Mouse (Mus musculus): ENCODE results near the gene Kmt5c.

The Kmt5c gene

DNA sequence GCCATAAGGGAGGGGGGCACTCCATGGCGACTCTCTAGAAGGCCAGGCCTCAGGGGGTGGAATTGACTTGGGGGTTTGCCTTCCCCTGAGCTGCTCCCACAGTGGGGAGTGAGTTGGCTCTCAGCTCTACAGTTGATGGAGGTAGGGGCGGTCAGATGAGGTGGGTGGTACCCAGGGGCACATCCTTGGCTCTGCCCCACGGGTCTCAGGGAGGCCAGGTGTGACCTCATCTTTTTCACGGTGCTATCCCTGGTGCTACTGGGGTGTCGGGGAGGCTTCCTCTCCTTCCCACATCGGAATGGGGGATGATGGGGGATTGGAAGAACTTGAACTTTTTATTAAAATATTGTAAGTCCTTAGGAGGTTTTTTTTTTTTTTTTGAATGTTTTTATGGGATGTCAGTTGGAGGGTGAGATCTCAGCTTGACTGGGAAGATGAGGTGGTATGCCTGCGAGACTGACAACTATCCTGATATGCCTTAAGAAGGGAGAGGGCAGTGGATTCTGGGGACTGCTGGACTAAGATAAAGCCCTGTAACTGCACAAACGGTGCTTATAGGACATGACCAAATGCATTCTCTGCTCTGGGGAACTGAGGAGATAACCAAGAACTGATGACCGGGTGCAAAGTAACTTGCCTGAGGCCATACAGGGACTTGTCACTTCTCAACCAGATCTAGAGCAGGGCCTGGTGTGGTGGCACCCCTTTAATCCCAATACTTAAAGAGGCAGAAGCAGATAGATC is 7.4 kb downstream of the Kmt5c start:
- DNase-seq = no peak

DNA sequence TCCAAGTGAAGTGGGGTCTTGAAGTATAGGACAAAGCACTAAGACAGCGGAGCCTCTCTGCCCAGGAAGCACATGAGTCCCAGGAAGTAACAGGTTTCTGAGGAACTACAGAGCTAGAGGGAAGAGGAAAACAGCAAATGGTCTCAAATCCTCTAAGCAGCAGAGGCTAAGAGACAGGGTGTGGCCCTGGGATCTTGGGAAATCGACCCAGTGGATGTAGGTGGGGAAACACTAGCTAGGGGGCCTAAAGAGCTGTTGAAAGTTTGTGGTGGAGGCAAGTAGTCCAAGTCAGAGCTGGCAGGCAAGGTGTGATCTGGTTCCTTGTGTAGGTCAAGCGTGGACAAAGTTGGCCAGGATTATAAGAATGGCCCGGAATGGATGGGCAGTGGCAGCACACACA is 8.4 kb downstream of the Kmt5c start:
- DNase-seq = no peak

- no peak for DNase-seq
Observed at GRCm38 (mm10) chr7:4749169-4749568, 9.3 kb downstream of the Kmt5c start.

DNA sequence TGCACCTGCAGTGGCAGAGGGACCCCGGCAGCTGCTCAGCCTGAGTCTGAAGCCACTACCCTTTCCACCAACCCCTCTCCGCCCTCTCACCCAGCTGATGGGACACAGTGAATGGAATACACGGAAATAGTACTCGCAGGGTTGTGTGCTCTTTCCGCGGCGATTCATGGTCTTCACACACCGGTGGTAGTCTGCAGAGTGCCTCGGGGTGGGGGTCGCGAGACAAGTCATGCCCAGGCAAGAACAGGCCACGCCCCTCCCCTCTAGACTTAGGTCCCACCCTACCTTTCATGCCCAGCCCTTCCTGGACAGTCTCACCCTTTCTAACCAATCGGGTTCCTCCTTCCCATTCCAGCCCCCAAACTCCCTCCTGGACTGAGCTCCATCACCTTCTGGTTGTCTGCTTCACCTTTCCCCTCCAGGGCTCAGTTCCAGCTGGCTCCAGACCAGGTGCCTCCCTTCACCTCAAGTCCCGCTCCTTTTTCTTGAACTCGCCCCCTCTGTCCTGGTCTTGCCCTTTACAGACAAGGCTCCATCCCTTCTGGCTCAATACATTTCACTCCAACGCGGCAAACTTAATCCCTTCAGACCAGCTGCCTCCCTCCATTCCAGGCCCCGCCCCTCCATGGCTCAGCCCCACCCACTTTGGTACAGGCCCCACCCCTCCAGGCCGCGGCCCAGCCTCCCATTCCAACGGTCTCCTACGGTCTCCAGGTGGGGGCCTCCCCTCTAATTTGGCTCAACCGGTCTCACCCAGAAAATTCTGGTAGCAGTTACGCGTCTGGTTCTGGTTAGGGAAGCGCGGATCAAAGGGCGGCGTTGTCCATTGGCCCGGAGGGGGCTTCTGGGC is 12.3 kb downstream of the Kmt5c start:
- peak; percentile 68 for DNase-seq

DNA sequence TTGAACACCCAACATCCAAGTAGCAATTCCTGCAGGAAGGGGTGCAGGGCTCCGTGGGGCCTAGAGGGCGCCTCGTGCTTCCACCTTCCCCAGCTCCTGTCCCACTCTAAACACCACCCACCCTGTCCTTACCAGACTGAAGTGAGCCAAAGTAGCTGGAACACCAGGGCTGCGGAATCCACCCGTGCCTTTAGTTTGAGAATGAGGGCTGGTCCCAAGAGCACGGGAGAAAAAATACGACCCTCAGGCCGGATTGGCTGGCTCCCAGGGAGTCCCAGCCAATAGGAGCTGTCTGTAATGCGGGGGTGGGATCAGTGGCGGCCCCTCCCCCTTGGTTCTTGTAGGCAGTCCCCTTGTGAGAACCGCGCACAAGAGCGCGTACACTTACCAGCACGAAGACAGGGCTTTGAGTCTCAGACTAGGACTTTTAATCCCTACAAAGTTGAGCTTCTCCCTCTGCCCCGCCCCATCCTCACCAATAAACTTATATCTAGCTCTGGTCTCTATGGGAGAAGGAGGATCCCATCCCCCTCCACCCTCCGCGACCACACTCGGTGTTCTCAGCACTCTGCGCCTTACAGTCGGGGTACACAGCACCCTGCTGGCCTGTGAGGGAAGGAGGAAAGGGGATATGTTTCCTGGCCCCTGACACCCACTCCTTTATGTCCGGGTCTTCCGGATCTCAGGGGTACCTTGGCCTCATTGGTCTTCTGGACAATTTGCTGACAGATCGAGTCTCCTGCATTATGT is 13.1 kb downstream of the Kmt5c start, which contains the start of gene Cox6b2:
Gene Cox6b2, minus strand, starts transcription at position 274 of the 750 bp plus-strand sequence.
- peak; percentile 80 for DNase-seq

DNA sequence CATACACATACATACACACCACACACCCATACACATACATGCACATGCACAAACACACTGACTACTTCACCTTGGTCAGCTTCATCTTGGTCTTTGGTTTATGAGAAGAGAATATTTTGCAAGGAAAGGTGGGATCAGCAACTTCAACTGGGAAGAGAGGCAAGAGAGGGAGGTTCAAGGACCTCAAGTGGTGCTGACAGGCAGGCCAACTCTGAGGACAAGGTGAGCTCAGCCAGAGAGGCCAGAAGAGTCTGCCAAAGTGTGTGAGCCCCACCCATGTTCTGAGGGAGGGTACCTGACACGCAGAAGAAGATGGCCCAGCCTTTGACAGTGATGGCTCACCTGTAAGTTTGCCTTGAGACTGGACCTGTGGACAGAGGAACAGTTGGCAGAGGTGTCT is 19.8 kb downstream of the Kmt5c start:
- no peak for DNase-seq

DNA sequence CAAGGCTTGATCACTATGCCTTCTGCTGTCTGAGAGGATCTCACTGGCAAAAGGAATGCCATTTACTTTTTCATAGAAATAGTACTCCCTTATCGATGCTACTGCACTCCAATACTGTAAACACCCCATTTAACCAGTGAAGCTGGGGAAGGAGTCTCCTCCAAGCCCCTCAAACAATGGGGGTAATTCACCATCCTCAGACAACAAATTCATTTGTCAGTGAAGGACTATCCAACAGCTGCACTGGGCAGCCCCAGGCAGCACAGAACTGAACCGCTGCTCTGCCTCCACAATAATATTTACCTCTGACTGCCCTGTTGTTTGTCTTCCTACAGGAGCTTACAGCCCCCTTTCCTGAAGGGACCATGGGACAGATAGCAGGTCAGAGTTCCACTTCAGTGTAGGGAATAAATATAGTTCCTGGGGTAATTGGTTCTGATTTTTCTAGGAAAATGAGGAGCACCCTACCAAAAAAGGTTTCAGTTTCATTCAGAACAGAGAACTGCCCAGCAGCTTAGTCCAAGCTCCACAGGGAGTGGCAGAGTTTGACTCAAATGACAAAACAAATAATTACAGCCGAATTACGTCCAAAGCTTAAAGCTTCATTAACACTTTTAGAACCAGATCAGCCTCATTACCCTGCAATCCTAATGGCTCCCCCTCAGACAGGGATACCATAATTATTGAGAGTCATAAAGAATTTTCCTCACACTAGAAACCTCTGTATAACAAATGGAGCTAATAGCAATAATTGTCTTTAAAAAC is 25.2 kb downstream of the Kmt5c start:
- DNase-seq = no peak

- no peak for DNase-seq
Observed at GRCm38 (mm10) chr7:4771202-4771601, 31.3 kb downstream of the Kmt5c start, which contains the start of gene Fam71e2. Gene Fam71e2, minus strand, starts transcription at chr7:4771302.

DNA sequence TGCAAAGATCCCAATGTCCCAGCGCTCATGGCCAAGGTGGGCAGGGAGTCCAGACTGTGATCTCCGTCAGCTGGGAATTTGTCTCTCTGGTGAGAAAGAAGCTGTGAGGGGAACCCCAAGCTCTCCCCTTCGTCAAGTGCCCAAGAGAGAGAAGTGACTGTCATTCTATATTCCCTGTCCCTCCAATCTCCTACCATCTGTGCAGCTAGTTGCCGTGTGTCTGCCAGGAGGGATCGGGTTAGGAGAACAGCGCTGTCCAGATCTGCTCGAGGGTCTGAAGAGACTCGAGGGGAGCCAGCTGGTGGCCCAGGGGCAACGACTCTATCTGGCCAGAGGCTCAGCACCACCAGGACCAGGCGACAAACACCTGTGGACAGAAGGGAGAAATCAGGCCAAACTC is 36.2 kb downstream of the Kmt5c start:
- DNase-seq = no peak

- DNase-seq = peak; percentile 38
Observed at GRCm38 (mm10) chr7:4776861-4777830, 37.2 kb downstream of the Kmt5c start.

DNA sequence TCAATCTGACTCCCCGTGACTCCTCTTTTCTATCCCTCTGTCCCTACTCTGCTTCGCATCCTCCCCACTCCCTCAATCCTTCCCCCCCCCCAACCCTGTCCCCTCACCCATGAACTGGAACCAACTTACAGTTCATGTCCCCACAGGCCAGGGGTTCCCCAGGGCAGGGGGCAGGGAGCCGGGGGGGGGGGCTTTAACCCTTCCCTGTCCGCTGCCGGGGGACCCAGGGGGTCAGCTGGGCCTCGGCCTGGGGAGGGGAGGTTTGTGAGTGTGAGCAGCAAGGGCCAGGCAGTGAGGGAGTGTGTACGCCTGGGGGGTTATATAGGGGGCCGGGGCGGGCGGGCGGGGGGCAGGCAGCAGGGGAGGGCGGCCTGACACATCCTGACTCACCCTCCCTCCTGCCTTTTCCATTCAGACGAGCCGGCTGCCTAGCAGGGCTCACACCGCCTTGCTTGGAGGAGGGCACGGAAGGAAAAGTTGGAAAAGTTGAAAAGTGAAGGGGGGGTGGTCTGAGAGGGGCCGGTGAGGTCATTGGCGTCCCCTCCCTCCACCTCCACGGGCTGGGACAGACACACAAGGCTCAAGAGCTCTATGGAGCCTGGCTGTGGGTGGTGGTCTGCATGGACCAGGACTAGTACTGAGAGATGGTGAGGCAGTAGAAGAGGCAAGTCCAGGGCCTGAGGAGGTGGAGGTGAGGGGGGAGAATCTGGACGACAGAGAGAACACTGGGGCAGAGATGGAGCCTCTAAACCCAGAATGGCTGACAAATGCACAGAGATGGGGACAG is 38.1 kb downstream of the Kmt5c start:
- no peak for DNase-seq

GRCm38 (mm10) chr7:4779921-4780320 is 40.0 kb downstream of the Kmt5c start:
- no peak for DNase-seq

- DNase-seq = no peak
Observed at GRCm38 (mm10) chr7:4782130-4782529, 42.2 kb downstream of the Kmt5c start.

- DNase-seq = no peak
Observed at GRCm38 (mm10) chr7:4782759-4783158, 42.8 kb downstream of the Kmt5c start, which contains the start of the genes Il11 and Tmem190. Gene Il11, minus strand, starts transcription at chr7:4782859. Gene Tmem190, plus strand, starts transcription at chr7:4782937.

GRCm38 (mm10) chr7:4783667-4784268 is 43.9 kb downstream of the Kmt5c start:
- DNase-seq = no peak

DNA sequence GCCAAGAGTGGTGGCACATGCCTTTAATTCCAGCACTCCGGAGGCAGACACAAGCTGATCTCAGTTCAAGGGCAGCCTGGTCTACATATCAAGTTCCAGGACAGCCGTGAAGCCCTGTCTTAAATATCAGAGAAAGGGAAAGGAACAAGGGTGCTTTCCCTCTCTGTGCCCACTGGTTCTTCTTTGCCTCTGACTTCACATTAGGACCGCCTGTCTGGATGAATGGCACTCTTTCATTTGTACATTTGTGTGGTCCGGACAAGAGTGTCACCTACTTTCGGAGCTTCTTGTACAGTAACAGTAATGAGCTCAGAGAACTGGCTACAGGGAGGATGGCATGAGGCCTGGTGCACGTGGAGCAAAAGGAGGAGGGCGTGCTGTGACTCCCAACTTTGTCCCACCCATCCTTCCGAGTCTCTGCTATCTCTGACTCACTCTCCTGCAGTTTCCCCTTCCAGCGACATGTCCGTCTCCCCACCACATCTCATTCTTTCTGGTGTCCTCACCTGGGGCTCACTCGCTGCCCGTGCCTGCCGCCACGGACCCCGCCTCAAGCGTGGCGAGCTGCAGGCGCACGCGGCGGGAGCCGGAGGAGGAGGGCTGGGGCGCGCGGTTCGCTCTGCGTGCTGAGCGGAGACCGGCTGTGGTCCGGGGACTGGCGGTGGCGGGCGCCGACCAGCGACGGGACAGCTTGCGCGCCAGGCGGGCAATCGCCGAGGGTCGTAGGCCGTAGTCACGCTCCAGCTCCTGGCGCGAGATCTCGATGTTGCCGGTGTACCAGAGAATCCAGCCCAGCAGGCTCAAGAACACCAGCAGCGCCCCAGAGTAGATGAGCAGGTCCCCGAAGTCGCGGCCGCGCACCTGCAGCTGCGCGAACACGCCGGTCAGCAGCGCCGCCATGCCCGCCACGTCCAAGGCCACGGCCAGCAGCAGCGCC is 48.9 kb downstream of the Kmt5c start:
- DNase-seq = peak; percentile 55

DNA sequence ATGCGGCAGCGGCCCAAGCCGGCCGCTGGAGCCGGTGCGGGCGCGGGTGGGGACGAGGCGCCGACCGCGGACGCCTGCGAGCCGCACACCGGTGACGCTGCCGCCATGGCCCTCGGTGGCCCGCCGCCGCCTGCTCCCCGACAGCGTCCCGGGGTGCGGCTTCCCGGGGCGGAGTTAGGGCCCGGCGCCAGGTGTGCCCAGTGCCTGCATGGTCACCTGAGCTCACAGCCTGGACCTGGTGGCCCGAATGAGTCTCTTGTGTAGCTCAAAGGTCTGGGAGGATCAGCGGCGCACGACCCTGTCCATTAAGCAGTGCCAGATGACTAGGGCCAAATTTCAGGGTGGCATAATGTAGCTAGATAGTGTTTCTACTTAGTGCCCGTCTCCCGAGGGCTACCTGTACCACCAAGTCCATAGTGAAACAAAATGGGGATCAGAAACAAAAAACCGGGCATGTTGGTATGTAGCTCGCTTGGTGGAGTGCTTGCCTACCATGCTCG is 49.6 kb downstream of the Kmt5c start, which contains the start of gene Tmem238:
Gene Tmem238, minus strand, starts transcription at position 221 of the 500 bp plus-strand sequence.
- DNase-seq = peak; percentile 89

Data from kidney, adult 9 months (tissue).